Mouse (Mus musculus): ENCODE measurements around the gene Arap1. TPM values are rescaled to one million over a fixed set of nuclear protein-coding genes. Genes with fewer than 3 reads are reported as not detected.

Gene Arap1
- total and polyA plus RNA-seq, 2 experiments, result 43.8 to 88.2 TPM

- no peak for TF ChIP-seq CTCF (IDR thresholded peaks at IDR 0.05; ENCODE audit: low read depth, low read length)
- TF ChIP-seq POLR2A (IDR thresholded peaks at IDR 0.05; ENCODE audit: extremely low read depth, insufficient read depth, low read length), result no peak
- Histone ChIP-seq H3K9ac (ENCODE audit: low read depth, low read length) (peak overlapping the region; percentile 34; the same call in 1 of the 2 replicates), H3K36me3 (ENCODE audit: control insufficient read depth, insufficient read depth, low read length) (no peaks in the 10 kb centered on the region), H3K4me1 (ENCODE audit: control insufficient read depth, insufficient read depth, low read length) (peaks cover 19% of the 10 kb centered on the region), H3K27me3 (ENCODE audit: control insufficient read depth, insufficient read depth, low read length) (no peaks in the 10 kb centered on the region), H3K4me3 (ENCODE audit: insufficient read depth, low read depth, low read length) (no peak overlapping the region), H3K79me2 (ENCODE audit: control insufficient read depth, insufficient read depth, low read length) (peaks cover 7% of the 10 kb centered on the region; the same call in 1 of the 2 replicates), H3K27ac (replicated peaks; ENCODE audit: insufficient read depth, low read depth, low read length) (no peak overlapping the region)
- 48% methylated on average over 6 of the region's 6 CpGs for WGBS
- DNase-seq (ENCODE audit: extremely low read depth, low read depth, low spot score), result peak; percentile 76
These were observed 33.6 kb downstream of the Arap1 start for GRCm38 (mm10) chr7:101381512-101381911.

- TF ChIP-seq POLR2A (IDR thresholded peaks at IDR 0.05; ENCODE audit: extremely low read depth, insufficient read depth, low read length), result no peak
- peak; percentile 32 for TF ChIP-seq CTCF (IDR thresholded peaks at IDR 0.05; ENCODE audit: low read depth, low read length)
- no peak overlapping the region for H3K27ac ChIP-seq (replicated peaks; ENCODE audit: insufficient read depth, low read depth, low read length)
- no peaks in the 10 kb centered on the region for H3K27me3 ChIP-seq (ENCODE audit: control insufficient read depth, insufficient read depth, low read length)
- peak; percentile 61 for DNase-seq (ENCODE audit: extremely low read depth, low read depth, low spot score)
- H3K4me1 ChIP-seq (ENCODE audit: control insufficient read depth, insufficient read depth, low read length), result peaks cover 17% of the 10 kb centered on the region
- WGBS, result 43% methylated on average over 8 of the region's 8 CpGs
- H3K79me2 ChIP-seq (ENCODE audit: control insufficient read depth, insufficient read depth, low read length), result peaks cover 7% of the 10 kb centered on the region; the same call in 1 of the 2 replicates
- no peak overlapping the region for H3K4me3 ChIP-seq (ENCODE audit: insufficient read depth, low read depth, low read length)
- H3K9ac ChIP-seq (ENCODE audit: low read depth, low read length), result no peak overlapping the region
- peaks cover 4% of the 10 kb centered on the region; the same call in 1 of the 2 replicates for H3K36me3 ChIP-seq (ENCODE audit: control insufficient read depth, insufficient read depth, low read length)
These were observed 34.5 kb downstream of the Arap1 start for GRCm38 (mm10) chr7:101382378-101382777.

GRCm38 (mm10) chr7:101383756-101384155 lies 35.9 kb downstream of the Arap1 start:
- H3K27ac ChIP-seq (replicated peaks; ENCODE audit: insufficient read depth, low read depth, low read length), result no peak overlapping the region
- WGBS, result 76% methylated on average over 3 of the region's 3 CpGs

GRCm38 (mm10) chr7:101384931-101385330 lies 37.1 kb downstream of the Arap1 start:
- Histone ChIP-seq H3K9ac (ENCODE audit: low read depth, low read length) (peak overlapping the region; percentile 19), H3K4me1 (ENCODE audit: control insufficient read depth, insufficient read depth, low read length) (peaks cover 10% of the 10 kb centered on the region; the same call in 1 of the 2 replicates)
- WGBS, result 63% methylated on average over 10 of the region's 10 CpGs

More at GRCm38 (mm10) chr7:101383756-101384155, 35.9 kb downstream of the Arap1 start:
- H3K79me2 ChIP-seq (ENCODE audit: control insufficient read depth, insufficient read depth, low read length), result peaks cover 7% of the 10 kb centered on the region; the same call in 1 of the 2 replicates
- H3K36me3 ChIP-seq (ENCODE audit: control insufficient read depth, insufficient read depth, low read length), result peaks cover 6% of the 10 kb centered on the region; the same call in 1 of the 2 replicates
- DNase-seq (ENCODE audit: extremely low read depth, low read depth, low spot score), result peak; percentile 33
- TF ChIP-seq CTCF (IDR thresholded peaks at IDR 0.05; ENCODE audit: low read depth, low read length), result no peak
- no peak for TF ChIP-seq POLR2A (IDR thresholded peaks at IDR 0.05; ENCODE audit: extremely low read depth, insufficient read depth, low read length)
- peaks cover 16% of the 10 kb centered on the region for H3K4me1 ChIP-seq (ENCODE audit: control insufficient read depth, insufficient read depth, low read length)
- H3K27me3 ChIP-seq (ENCODE audit: control insufficient read depth, insufficient read depth, low read length), result no peaks in the 10 kb centered on the region
- H3K9ac ChIP-seq (ENCODE audit: low read depth, low read length), result no peak overlapping the region
- no peak overlapping the region for H3K4me3 ChIP-seq (ENCODE audit: insufficient read depth, low read depth, low read length)

GRCm38 (mm10) chr7:101385331-101385733 lies 37.5 kb downstream of the Arap1 start:
- Histone ChIP-seq H3K27me3 (ENCODE audit: control insufficient read depth, insufficient read depth, low read length) (no peaks in the 10 kb centered on the region), H3K79me2 (ENCODE audit: control insufficient read depth, insufficient read depth, low read length) (peaks cover 4% of the 10 kb centered on the region; the same call in 1 of the 2 replicates), H3K4me1 (ENCODE audit: control insufficient read depth, insufficient read depth, low read length) (peaks cover 8% of the 10 kb centered on the region; the same call in 1 of the 2 replicates), H3K27ac (replicated peaks; ENCODE audit: insufficient read depth, low read depth, low read length) (no peak overlapping the region), H3K36me3 (ENCODE audit: control insufficient read depth, insufficient read depth, low read length) (peaks cover 9% of the 10 kb centered on the region; the same call in 1 of the 2 replicates), H3K9ac (ENCODE audit: low read depth, low read length) (no peak overlapping the region), H3K4me3 (ENCODE audit: insufficient read depth, low read depth, low read length) (0 out of 2 replicates have a peak overlapping the region, but pooled peaks have one; percentile 8)
- TF ChIP-seq POLR2A (IDR thresholded peaks at IDR 0.05; ENCODE audit: extremely low read depth, insufficient read depth, low read length) (0 out of 2 replicates have a peak, but pooled peaks have one; percentile 5), CTCF (IDR thresholded peaks at IDR 0.05; ENCODE audit: low read depth, low read length) (no peak)
- WGBS, result 65% methylated on average over 6 of the region's 6 CpGs
- DNase-seq (ENCODE audit: extremely low read depth, low read depth, low spot score), result peak; percentile 17

More at GRCm38 (mm10) chr7:101384931-101385330, 37.1 kb downstream of the Arap1 start:
- DNase-seq (ENCODE audit: extremely low read depth, low read depth, low spot score), result no peak
- Histone ChIP-seq H3K27me3 (ENCODE audit: control insufficient read depth, insufficient read depth, low read length) (no peaks in the 10 kb centered on the region), H3K36me3 (ENCODE audit: control insufficient read depth, insufficient read depth, low read length) (peaks cover 6% of the 10 kb centered on the region; the same call in 1 of the 2 replicates), H3K27ac (replicated peaks; ENCODE audit: insufficient read depth, low read depth, low read length) (peak overlapping the region; percentile 18; the same call in 1 of the 2 replicates), H3K79me2 (ENCODE audit: control insufficient read depth, insufficient read depth, low read length) (peaks cover 4% of the 10 kb centered on the region; the same call in 1 of the 2 replicates), H3K4me3 (ENCODE audit: insufficient read depth, low read depth, low read length) (no peak overlapping the region; the same call in 1 of the 2 replicates)
- TF ChIP-seq POLR2A (IDR thresholded peaks at IDR 0.05; ENCODE audit: extremely low read depth, insufficient read depth, low read length), result no peak
